Mouse (Mus musculus) liver, adult (tissue): ENCODE measurements around the gene Bpgm.

ENCODE experiments used
- GATA4 ChIP-seq: IDR thresholded peaks from 2 replicates; pipeline ENCODE4 v1.6.1; 2014; ENCODE audit warnings: mild to moderate bottlenecking, low read length; ENCODE audit not compliant: insufficient replicate concordance

Gene Bpgm

GRCm38 (mm10) chr6:34512741-34513140 is 36.7 kb downstream of the Bpgm start:
- TF ChIP-seq GATA4, result no peak

GRCm38 (mm10) chr6:34514655-34515054 is 38.6 kb downstream of the Bpgm start:
- no peak for TF ChIP-seq GATA4

DNA sequence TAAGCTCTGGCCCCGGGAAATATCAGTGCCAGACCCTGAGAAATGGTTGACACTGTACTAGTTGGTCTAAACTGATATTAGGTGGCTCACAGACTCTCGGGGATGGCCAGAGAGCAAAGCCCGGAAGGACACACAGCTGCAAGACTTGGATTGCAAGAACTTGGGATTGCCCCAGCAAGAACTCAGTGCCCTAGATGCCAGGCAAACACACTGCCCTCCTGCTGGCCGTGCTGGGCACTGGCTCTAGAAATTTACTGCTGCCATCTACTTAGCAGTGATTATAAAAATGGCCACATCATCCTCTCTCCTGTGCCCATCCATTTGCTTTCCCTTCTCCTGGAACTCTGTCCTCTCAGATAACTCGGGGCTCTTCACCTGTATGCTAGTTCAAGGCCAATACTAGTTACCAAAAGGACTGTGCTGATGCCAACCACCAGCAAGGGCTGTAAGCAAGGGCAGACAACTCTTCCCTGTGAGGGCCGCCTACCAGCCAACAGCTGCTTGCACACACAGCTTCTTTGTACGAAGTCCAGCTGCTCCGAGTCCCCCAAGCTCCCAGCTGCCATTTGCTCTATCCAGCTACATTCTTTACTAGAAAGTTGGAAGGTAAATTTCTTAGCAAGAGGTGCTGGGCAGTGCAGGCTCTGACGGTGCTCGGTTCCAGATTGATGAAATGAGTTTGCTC is 39.2 kb downstream of the Bpgm start:
- no peak for TF ChIP-seq GATA4

DNA sequence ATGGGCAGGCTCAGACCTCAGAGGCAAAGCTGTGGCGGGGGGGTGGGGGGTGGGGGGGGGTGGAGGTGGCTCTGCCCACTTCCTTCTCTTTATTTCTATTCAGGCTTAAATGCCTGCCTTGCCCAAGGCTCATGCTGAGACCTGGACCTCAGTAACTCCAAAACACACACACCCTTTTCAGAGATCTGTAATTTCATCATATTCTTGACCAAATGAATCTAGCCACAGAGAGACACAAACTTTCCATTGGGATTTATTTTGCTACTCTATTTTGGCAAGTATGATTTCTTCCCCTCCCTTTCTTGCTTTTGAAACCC is 39.7 kb downstream of the Bpgm start:
- no peak for TF ChIP-seq GATA4

DNA sequence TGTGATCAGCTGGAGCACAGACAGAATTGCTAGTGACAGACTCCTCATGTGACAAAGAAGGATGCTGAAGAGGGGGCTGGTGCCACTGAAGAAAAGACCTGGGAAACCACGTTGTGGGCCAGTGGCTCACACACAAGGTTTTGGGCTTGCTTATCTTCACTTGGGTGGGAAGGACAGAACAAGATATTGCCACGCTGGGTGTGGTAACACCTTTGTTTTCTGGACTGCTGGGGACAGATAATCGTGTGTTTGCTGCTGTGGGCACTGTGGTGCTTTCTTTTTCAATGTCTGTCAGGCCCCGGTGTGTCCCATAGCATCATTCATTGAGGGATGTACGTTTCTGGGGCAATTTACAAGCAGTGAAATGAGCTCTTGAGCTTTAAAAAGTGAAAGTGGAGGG is 41.7 kb downstream of the Bpgm start:
- TF ChIP-seq GATA4, result no peak

- no peak for TF ChIP-seq GATA4
Measured at GRCm38 (mm10) chr6:34519087-34519486, 43.1 kb downstream of the Bpgm start.

DNA sequence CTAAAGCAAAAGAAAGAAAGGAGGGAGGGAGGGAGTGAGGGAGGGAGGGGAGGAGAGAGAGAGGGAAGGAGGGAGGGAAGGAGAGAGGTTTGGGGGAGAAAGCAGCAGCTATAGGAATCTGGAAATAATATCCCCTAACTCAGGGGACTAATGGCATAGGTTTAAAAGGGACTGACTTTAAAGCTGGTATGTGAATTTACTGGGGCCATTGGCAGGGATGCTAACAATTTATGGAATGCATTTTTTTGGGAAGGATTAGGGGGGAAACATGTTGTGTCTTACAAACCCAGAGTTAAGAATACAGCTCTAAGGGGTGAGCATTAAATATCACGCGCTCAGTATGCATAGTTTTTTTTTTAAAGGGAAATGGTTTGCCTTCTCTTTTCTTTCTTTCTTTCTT is 44.5 kb downstream of the Bpgm start:
- TF ChIP-seq GATA4, result no peak

DNA sequence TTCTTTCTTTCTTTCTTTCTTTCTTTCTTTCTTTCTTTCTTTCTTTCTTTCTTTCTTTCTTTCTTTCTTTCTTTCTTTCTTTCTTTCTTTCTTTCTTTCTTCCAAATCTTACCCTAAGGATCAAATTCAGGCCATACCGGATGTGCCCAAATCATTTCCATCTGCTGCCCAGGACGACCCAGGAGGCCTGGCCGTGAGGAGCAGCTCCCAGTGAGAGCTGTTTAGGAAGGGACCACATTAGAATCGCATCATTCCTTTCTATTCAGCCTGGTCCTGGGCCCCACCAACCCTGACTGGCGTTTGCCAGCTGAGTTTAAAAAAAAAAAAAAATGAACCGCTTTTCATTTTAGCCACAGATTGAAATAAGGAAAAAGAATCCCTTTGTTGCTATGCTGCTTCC is 44.9 kb downstream of the Bpgm start:
- TF ChIP-seq GATA4, result no peak

- TF ChIP-seq GATA4, result no peak
Measured at GRCm38 (mm10) chr6:34523476-34523875, 47.5 kb downstream of the Bpgm start.

DNA sequence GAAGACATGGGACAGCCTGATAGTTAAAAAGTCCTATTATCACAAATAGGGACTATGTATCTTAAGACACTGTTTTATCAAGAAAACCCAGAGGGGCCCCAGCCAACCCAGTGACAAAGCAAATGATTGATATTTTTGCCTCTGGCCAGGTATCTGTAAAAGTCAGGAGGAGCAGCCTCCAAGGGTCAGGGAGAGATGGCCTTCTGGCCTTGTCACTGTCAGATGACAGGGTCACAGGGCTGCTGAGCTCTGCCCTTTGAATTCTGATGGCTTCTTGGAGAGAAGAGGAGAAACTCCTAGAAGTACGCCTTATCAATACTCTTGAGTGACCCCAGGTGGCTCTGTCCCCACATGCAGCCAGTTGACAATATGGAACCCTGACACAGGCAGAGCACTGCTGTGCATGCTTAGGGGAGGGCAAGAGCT is 49.5 kb downstream of the Bpgm start:
- TF ChIP-seq GATA4, result no peak

DNA sequence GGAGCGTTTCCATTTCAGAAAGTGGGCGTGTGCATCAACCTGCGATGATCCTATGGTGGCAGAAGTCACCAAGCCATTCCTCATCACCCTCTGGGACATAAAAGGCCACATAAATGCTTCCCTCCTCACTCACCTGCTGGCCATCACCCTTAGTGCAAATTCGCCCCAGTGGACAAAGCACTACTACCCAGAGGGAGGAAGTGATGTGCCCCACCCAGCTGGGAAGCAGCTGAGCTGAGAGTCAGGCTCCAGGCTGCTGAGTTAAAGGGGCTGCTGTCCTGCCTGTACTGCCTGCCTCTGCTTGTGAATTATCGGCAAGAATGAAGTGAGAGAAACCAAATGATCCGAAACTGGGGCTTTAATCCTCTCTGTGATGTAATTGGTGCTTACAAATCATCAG is 49.9 kb downstream of the Bpgm start:
- no peak for TF ChIP-seq GATA4

DNA sequence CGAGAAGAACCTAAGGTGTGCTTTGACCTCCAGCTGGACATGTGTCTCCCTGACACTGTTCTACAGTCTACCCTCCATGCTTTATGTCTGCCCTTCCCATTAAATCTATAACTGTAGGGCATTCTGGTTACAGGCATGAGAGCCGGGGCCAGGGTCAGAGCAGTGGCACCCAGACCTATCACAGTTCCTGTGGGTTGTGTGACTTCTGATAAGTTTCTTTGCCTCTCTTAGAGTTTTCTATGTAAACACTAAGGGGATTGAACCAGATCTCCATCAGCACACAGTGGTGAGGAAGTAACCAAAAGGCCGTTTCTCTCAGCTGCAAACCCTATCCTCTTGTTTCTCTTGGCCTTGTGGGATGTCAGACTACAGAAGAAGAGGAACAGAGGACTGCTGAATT is 50.4 kb downstream of the Bpgm start:
- TF ChIP-seq GATA4, result no peak

DNA sequence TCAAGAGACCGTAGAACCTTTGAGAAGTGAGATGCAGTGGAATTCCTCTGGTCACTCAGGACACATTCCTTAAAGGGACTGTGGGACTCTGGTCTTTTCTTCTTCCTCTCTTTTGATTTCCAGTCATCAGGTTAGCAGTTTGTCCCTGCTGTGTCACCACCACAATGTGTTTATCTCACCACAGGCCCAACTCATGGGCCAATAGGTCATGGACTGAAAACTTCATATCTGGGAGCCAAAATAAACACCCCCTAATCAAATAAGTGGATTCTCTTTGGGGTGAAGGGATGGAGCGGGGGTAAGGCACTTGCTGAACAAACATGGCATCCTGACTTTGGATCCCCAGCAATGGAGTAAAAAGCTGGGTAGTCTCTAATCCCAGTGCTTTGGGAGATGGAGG is 52.1 kb downstream of the Bpgm start:
- TF ChIP-seq GATA4, result peak; percentile 65; the same call in 1 of the 2 replicates

- TF ChIP-seq GATA4, result no peak
Measured at GRCm38 (mm10) chr6:34529992-34530391, 54.0 kb downstream of the Bpgm start.

GRCm38 (mm10) chr6:34533055-34533454 is 57.0 kb downstream of the Bpgm start:
- TF ChIP-seq GATA4, result peak; percentile 66; the same call in 1 of the 2 replicates

GRCm38 (mm10) chr6:34533896-34534295 is 57.9 kb downstream of the Bpgm start:
- TF ChIP-seq GATA4, result no peak

DNA sequence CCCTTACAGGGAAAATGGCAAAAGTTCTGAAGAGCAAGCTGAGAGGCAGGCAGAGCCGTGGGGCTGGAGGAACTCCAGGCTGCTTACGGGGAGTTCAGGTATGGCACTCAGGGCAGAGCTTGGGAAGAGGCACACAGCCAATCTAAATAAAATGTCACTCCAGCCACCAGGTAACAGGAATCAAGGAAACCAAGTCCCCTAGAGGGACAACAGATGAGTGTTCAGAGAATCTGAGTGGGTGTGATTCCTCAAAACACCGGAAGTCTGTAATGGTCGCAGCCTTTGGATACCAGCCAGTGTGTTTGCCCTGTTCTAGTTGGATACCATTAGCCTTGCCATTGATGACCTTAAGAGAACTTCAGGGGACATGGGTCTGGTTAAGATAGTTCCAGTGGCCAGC is 66.9 kb downstream of the Bpgm start:
- TF ChIP-seq GATA4, result no peak
